Mouse (Mus musculus) hindbrain, embryonic 13.5 days (tissue): ENCODE data around the gene Acss3. TPM values are rescaled to one million over a fixed set of nuclear protein-coding genes. Genes with fewer than 3 reads are reported as not detected.

ENCODE experiments used
- ATAC-seq: fragments of 200-750 bp; cut with Nextera tagmentation; 2 replicates; pipeline ENCODE4 v1.8.0; 2017; ENCODE audit warnings: moderate TSS enrichment; ENCODE audit not compliant: low FRiP score
- H3K27ac ChIP-seq: fragments of 300-500 bp; sonication (generic); 2 replicates; pipeline ENCODE4 v1.5.1; 2015; ENCODE audit warnings: inconsistent platforms, mild to moderate bottlenecking, moderate library complexity
- H3K27me3 ChIP-seq: fragments of 300-500 bp; sonication (generic); 2 replicates; pipeline ENCODE4 v1.6.1; 2015; ENCODE audit warnings: mild to moderate bottlenecking, inconsistent platforms
- H3K36me3 ChIP-seq: fragments of 300-500 bp; sonication (generic); 2 replicates; pipeline ENCODE4 v1.6.1; 2015; ENCODE audit warnings: mild to moderate bottlenecking, inconsistent platforms
- H3K4me1 ChIP-seq: fragments of 300-500 bp; sonication (generic); replicated peaks from 2 replicates; pipeline ENCODE4 v1.6.1; 2015; ENCODE audit warnings: inconsistent platforms
- H3K4me2 ChIP-seq: fragments of 300-500 bp; sonication (generic); 2 replicates; pipeline ENCODE4 v1.6.1; 2015; ENCODE audit warnings: inconsistent platforms, mild to moderate bottlenecking, moderate library complexity
- H3K4me3 ChIP-seq: fragments of 300-500 bp; sonication (generic); 2 replicates; pipeline ENCODE4 v1.5.1; 2015; ENCODE audit warnings: mild to moderate bottlenecking, inconsistent platforms
- H3K9ac ChIP-seq: fragments of 300-500 bp; sonication (generic); 2 replicates; pipeline ENCODE4 v1.6.1; 2015; ENCODE audit warnings: mild to moderate bottlenecking, inconsistent platforms
- H3K9me3 ChIP-seq: fragments of 300-500 bp; sonication (generic); 2 replicates; pipeline ENCODE4 v1.6.1; 2016; ENCODE audit warnings: inconsistent platforms
- WGBS: fragments of 180-500 bp; shearing (Covaris S2); methylation state at CpG from one replicate; pipeline ENCODE4 v1.1.7; 2015; 5-methylcytosine and 5-hydroxymethylcytosine counted together
- polyA plus RNA-seq: library from polyadenylated mRNA; unstranded; fragments of >200 nt; fragmentation: Nextera tagmentation; extraction: Ambion mirVana; gene quantifications from 2 replicates; pipeline ENCODE4 v1.2.1, GENCODE M21; 2015

The Acss3 gene
- polyA plus RNA-seq, 1 experiment from 2014 or later, result 2.0 TPM

GRCm38 (mm10) chr10:106913032-106913431 is 210.4 kb downstream of the Acss3 start:
- H3K9me3 ChIP-seq, result peaks cover 4% of the 10 kb centered on the region; the same call in 1 of the 2 replicates
- no peak for ATAC-seq
- no peak overlapping the region for H3K4me2 ChIP-seq

GRCm38 (mm10) chr10:106910108-106910507 is 213.4 kb downstream of the Acss3 start:
- no peak for ATAC-seq
- no peak overlapping the region for H3K4me3 ChIP-seq
- WGBS, result 72% methylated on average over 3 of the region's 3 CpGs

More at GRCm38 (mm10) chr10:106913032-106913431, 210.4 kb downstream of the Acss3 start:
- no peak overlapping the region for H3K9ac ChIP-seq
- peaks cover 7% of the 10 kb centered on the region; the same call in 1 of the 2 replicates for H3K36me3 ChIP-seq
- H3K4me1 ChIP-seq, result no peaks in the 10 kb centered on the region
- H3K4me3 ChIP-seq, result no peak overlapping the region
- no peak overlapping the region for H3K27ac ChIP-seq
- 33% methylated on average over 2 of the region's 2 CpGs for WGBS
- H3K27me3 ChIP-seq, result no peaks in the 10 kb centered on the region

GRCm38 (mm10) chr10:106896351-106896750 is 227.1 kb downstream of the Acss3 start:
- Histone ChIP-seq H3K27ac (no peak overlapping the region), H3K36me3 (peaks cover 4% of the 10 kb centered on the region; the same call in 1 of the 2 replicates), H3K9me3 (no peaks in the 10 kb centered on the region), H3K4me1 (no peaks in the 10 kb centered on the region), H3K27me3 (no peaks in the 10 kb centered on the region), H3K4me3 (no peak overlapping the region), H3K9ac (no peak overlapping the region), H3K4me2 (no peak overlapping the region)
- ATAC-seq, result no peak
- WGBS, result 34% methylated on average over 13 of the region's 13 CpGs

More at GRCm38 (mm10) chr10:106910108-106910507, 213.4 kb downstream of the Acss3 start:
- H3K36me3 ChIP-seq, result peaks cover 4% of the 10 kb centered on the region; the same call in 1 of the 2 replicates
- no peaks in the 10 kb centered on the region for H3K27me3 ChIP-seq
- no peak overlapping the region for H3K27ac ChIP-seq
- no peaks in the 10 kb centered on the region for H3K4me1 ChIP-seq
- H3K9ac ChIP-seq, result no peak overlapping the region
- H3K9me3 ChIP-seq, result peaks cover 4% of the 10 kb centered on the region; the same call in 1 of the 2 replicates
- H3K4me2 ChIP-seq, result no peak overlapping the region

Other genes starting within 250 kb of the Acss3 start
- gene Lin7a, start 148.0 kb upstream of the Acss3 start, polyA plus RNA-seq, result 45.3 and 46.5 TPM in 2 replicates